Mouse (Mus musculus) layer of hippocampus, postnatal 10 days (tissue): ENCODE measurements around the gene Unc50. TPM values are rescaled to one million over a fixed set of nuclear protein-coding genes. Genes with fewer than 3 reads are reported as not detected.
A peak's percentile ranks its signal among the peaks of the same experiment; 100 is the strongest.

Experiments
- DNase-seq, 2 experiments: peaks; one replicate each; pipeline ENCODE4 v3.0.0; 2021; ENCODE audit warnings: low spot score in 2 of 2
- total RNA-seq, 2 experiments: library from RNA; stranded (reverse); gene quantifications; 2 replicates each; pipeline ENCODE4 v1.2.3; 2021

Unc50 gene
- total RNA-seq, 2 experiments from 2014 or later = 53.1 to 56.7 TPM

DNA sequence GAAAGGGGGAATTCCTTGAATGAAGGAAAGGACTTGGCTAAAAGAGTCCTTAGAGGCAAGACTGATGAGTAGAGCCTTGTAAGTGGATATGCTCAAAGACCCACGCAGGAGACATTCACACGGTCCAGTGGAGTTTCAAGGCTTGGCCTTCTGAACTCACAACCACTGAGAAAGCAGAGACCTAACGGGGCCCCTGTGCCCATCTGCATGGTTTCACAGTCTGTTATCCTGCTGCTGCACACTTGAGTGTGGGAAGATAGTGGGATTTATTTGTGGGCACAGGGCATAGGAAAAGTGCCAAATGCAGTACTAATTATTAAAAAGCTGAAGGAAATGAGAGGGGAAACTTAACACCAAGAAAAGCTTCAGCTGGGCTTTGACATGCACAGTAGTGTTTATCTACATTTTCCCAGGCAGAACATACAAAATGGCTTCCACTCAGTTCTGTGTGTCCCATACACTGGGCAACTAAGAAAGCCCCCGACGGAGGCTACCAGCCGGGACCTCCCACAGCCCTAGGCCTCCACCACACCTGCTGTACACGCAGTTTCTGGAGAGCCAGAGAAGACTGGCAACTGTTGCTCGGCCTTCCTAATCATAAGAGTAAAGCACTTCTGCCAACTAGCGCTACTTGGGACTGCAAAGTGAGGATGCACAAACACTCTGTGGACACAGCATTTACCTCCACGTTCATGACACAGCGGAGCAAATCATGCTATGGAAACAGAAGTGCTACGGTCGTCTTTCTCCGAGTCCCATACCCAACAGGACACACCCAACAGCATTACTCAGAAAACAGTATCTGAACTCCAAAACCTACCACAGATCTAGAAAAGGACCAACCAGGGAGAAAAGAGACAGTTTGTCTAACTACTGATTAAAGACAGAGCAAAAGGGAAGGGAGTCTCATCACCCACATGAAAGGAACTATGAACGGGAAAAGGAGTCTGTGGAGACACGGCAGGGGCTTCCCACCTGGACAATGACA is 13.2 kb downstream of the Unc50 start:
- DNase-seq = no peak

DNA sequence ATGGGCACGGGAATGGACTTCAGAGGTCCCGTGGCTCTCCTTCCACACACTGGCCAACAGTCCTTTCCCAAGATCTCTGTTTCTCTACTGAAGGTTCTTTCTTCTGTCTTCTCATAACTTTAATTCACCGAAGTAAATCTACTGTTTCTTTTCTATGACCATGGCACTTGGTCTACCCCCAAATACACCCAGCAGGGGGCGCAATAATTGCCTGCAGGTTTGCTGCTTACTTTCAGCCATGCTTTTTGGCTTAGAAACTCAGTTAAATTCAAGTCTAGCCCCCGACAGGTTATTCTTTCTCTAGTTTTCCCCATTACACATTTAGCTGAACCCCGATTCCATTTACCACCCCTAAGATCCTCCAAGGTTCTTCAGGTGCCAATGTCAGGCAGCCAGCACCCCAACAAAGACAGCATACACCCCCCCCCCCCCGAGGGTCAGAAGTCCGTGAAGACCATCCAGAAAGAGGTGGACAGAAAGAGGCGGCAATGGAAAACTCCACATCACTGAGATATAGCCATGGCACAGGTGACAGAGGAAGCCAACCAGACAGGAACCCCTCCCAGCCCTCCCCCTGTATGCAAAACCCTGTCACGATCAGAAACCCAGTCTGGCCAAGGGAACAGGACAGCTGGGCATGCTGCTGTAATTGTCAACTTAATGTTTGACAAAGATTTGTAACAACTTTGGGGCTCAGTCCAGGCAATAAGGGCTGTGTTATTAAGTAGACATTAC is 18.6 kb downstream of the Unc50 start:
- peak; percentile 51 to 58 for DNase-seq

DNA sequence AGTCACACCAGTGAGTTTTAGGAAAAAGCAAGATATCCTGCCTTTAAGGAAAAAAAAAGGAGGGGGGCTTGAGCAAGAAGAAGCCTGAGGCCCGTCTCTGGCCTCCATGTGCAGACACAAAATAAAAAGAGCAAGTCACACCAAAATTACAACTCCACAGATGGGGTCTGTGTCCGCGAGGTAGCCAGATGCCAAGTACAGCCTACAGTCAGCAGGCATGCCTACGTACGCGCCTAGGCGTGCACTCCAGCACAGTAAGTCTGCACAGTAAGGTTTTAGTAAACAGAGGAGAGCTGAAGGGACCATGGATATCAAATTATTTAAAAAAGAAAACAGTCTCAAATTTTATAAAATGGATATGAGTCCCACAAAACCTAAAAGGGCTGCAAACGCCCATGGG is 21.3 kb downstream of the Unc50 start:
- no peak for DNase-seq

DNA sequence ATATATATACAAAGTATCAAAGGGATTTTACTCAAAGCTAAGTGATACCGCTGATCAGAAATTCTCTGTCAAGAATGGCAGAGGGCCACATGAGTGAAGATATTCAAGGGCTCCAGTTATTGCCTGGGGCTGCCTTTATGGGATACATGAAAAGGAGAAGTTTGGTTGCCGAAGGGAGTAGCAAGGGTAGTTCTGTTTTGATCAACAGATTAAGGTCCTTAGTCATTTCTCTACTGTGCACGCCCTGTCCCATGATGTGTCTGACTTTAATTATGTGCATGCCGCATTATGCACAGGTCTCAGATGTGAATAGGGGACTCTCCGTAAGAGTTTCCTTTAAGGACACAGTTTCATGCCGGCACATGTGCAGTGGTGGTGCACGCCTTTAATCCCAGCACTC is 27.6 kb downstream of the Unc50 start:
- DNase-seq = no peak

DNA sequence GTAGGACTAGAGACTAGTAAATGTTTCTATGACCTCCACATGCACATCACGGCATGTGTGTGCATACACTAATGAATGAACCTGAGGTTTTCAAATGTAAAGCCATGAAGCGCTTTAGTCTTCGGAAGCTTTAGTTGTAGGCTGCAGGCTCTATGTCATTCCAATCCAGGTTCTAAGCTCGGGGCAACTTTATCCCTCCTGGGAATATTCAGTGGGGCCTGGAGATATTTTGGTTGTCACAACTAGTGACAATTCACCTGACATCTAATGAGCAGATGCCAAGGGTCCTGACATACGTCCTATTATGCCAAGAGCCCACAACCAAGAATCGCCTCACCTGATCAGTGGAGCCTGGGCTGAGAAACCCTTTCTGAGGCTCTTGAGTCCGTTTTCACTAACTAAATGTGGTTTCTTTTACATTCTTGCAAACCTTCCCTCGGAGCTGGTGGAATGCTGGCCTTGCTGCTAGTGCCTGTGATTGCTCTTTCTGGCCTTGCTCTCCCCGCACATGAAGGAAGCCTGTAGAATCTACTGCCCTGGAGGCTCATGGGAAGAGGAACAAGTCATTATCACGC is 35.0 kb downstream of the Unc50 start:
- no peak for DNase-seq

DNA sequence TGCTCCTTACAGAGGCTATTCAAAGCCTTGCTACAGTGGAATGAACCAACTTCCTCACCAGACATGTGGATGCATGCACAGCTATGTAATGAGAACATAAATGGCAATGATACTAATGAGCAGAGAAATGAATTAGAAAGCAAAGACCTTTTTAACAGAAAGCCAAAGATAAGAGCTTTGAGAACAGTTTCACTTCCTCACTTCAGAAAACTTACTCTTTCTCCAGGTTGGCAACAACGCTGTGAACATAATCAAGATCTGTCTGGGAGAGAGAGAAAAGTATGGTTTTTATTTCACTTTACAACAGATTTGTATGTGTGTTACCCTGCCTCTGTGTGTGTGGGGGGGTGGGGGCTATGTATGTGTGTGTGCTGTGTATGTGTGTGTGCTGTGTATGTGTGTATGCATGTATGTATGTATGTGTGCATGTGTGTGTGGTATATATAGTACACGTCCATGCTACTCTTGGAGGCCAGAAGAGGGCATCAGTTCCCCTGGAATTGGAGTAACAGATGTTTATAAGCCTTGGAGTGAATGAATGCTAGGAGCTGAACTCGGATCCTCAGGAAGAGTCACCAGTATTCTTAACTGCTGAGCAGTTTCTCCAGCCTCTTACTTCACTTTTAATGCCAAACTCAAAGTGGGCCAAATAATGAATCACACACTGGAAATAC is 36.5 kb downstream of the Unc50 start:
- DNase-seq = no peak

DNA sequence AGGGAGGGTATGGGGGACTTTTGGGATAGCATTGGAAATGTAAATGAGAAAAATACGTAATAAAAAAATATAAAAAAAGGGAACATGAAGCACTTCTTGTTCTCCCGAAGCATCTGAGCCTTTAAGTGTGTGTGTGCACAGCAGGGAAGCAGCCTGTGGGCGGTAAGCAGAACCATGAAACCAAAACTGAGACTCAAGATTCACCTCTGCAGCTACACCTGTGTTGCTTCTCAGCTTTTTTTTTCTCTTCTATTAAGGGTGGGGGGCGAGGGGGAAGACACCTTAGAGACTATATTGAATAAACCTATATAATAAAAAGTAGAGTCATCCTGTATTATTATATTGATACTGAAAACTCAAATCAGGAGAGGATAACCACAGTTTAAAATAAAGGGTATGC is 37.9 kb downstream of the Unc50 start:
- DNase-seq = no peak

DNA sequence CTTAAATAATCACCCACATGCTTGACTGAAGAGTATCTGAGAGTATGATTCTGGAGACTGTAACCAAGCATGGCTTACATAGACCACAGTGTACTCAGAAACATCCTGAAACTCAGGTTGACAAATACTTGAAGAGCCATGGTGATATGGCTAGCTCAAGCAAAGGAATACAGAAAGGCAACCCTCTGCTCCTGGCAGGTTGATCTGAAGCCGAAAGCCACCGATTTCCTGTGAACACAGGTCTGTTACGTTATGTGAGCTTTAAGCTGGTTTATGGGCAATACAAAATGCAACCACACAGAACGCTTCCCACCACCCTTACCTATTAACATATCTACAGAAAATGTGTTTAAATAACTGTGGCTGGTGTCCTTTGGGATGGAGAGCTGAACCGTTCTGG is 39.1 kb downstream of the Unc50 start:
- no peak for DNase-seq

DNA sequence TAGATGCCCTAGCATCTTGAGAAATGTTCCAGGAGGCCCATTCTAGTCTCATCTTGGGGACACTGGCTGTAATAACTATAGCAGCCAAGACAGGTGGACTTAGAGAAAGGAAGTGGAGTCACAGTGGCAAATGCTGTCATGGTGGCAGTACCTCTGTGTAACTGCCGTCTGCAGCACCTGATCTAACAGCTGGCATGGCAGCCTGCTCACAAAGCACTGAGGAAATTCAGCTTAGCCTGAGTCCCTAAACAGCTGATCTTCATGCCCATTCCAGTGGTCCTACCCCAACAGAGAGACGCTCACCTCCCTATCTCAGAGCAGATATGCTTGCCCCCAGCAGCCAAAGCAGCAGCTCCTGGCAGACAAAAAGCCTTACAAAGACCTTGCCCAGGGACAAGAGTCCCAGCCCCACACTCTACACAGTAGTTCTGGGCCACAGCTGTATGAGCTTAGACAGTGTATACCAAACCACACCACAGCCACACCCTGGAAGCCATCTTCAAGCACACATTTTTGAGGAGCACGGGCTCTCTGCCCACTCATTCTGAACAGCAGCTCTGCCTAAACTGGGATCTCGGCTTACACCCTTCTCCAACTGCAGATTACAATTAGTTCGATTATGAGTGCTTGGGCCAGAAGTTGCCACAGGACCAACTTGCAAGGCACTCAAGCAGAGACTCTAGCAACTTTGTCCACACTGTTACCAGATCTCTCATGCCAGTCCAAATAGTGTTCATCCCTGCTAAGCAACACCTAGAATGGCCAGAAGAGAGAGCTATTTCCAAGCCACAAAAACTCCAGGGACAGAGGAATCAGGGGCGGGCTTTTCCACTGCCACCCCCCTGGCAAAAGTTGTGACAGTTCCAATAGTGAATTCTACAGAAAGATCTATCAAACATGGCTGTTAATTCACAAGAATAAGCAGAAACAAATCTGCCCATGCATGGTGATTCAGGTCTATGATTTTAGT is 41.5 kb downstream of the Unc50 start:
- DNase-seq = no peak

DNA sequence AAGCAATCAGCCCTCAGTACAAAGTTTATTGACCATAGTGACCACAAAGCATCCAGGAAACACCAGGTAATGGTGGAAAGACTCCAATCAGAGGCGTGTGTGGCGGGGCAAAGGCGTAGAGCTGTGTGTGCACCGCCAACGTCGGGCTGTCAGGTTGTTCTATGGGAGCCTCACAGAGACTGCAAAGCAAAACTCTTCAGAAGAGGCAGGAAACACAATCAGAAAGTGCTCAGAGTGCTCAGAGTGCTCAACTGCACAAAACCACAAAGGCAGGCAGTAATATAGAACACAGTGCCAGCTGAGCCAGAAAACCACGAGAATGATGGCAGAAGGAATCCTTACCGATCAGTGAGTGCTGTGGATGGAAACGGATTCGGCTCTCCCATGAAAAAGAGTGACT is 43.3 kb downstream of the Unc50 start:
- DNase-seq = no peak

DNA sequence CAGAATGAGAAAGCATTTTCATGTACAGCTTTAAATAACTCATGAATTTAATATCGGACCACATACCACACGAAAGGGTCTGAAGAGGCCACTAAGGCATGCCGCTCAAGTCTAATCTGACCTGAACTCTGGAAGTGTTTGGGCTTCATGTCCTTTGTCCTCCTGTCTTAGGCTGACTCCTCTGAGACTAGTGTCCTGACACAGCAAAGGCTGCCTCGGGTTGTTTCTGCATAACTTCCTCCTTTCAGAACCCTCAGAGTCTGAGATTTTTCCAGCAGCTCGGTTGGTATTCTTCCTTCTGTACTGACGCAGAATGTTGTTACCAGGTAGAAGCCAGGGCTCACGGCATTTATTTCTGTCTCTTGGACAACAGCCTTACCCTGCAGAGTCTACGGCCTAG is 44.1 kb downstream of the Unc50 start:
- no peak for DNase-seq

DNA sequence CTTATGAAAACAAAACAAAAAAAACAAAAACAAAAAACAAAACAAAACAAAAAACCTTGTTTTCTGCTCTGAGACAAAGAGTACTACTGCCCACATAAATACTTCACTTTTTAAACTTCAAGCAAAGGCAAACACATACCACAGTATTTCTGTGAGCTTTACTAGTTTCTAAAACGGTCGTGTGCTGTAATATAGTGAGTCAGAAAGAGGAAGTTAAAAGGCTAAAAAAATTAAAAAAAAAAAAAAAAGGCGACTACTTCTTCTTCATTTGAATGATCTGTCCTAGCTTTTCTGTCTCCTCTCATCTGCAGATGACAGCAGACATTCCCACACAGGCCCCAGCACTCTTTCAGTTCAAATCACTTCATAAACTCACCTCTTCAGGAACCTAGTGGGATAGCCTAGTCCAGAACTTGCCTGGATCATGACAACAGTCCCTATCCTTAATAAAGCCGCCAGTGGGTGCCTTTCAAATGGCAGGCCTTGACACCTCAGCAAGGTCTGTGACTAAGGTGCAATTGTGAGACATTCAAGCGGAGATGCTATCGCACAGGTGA is 44.8 kb downstream of the Unc50 start:
- DNase-seq = no peak

DNA sequence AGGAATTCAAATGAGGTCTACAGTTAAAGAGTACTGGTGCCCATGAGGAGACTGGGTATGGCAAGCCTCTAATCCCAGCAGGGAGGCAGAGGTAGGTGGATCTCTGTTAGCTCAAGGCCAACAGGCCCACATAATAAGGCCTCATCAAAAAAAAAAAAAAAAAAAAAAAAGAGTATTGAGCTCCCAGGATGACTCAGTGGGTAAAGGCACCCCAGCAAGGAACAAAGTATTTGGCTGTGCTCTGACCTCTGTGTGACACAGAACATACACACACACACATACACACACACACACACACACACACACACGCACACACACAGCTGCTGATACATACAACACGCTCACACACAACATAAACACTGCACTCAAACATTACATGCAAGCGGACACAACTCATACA is 45.4 kb downstream of the Unc50 start:
- DNase-seq = no peak

DNA sequence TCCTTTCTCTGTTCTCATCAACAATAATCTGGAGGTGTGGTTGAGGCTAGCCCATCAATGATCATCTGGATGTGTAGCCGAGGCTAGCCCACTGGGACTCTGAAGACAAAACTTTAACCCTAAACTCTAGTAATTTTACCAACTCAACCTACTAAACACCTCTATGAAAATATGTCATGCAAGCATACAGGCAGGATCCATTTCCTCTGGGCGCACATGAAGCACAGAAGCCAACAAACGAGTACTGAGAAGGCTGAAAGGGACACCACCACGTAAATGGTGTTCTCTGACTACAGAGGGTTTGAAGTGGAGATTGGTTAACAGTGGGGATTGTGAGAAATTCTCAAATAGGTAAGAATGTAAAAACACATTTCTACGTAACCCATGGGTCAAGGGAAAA is 47.3 kb downstream of the Unc50 start:
- DNase-seq = no peak

DNA sequence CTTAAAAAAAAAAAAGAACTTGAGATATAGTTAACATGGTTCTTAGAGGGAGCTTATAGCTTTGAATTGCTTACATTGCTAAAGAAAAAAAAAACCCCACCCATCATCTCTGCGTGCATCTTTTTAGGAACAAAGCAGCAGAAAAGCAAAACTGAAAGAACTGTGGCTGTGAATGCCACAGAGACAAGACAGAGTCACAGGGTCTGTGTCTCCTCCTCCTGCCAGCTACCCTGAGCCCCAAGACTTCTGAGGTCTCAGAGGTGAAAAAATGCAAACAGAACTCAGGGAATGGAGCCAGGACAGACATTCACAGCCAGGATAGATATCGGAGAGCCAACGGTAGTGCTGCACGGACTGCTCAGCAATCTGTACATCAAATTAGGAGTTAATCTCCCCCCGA is 48.0 kb downstream of the Unc50 start:
- DNase-seq = no peak

DNA sequence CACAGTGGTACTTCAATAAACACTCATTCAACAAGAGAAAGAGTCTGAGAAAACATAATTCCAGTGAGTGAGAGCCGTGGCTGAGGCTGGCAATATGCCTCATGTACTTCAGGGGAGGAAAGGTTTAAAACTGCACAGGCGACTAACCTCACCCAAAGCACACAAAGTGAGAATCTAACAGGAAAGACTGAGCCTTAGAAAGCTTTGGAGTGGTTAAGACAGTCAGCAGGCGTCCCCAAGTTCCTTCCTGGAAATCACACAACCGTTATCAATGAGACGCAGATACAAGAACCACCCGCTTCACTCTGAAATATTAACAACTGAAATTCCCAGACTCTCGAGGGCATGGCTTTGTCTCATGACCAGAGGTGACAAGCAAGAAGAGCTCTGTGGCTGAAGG is 48.5 kb downstream of the Unc50 start:
- no peak for DNase-seq

DNA sequence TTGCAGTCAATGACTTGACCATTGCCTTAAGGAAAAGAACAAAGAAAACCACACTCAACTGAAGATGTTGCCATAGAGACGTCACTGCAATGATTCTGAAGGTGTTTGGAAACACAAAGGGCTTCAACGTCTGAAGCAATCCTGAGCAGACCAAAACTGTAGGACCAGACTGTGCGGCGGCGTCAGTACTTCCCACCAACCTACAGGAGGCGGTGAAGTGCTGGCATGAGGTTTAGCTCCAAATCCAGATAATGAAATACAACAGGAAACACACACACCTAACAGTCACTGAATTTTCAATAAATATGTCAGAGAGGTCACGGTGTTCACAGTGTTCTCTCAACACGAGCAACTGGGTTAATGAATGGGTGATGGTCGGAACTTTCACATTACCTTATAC is 49.1 kb downstream of the Unc50 start:
- peak; percentile 24 to 35 for DNase-seq

DNA sequence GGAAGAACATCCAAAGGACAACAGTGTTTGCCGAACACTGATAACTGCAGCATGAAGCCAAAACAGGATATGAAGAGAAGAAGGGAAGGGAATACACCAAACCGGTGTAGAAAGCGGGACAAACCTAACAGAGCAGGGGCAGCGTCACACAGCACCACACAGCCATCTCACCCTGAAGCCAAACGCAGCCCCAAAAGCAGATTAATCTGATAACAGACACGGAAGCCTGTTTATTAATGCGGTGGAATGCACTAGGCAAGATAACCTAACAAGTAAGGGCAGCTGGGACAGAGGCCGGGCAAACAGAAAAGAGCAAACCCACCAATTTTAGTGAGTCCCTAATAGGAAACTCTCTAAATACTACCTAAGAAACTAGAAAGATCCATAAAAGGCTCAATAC is 49.8 kb downstream of the Unc50 start:
- no peak for DNase-seq

DNA sequence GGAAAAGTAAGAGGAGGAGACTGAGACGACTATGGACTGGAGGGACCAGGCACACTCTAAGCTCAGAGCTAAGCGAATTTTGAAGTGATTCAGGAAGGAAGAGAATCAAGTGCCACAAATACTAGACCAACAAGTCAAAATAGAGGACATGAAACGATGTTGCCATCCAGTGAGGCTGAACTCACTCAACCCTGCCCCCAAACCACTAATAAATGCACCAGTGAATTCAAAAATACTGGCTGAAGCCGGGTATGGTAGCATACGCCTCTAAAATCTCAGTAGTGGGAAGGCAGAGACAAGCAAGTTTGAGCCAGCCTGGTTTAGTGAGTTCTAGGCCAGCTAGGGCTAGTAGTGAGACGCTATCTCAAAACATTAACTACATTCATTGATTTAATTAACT is 50.8 kb downstream of the Unc50 start:
- DNase-seq = no peak

DNA sequence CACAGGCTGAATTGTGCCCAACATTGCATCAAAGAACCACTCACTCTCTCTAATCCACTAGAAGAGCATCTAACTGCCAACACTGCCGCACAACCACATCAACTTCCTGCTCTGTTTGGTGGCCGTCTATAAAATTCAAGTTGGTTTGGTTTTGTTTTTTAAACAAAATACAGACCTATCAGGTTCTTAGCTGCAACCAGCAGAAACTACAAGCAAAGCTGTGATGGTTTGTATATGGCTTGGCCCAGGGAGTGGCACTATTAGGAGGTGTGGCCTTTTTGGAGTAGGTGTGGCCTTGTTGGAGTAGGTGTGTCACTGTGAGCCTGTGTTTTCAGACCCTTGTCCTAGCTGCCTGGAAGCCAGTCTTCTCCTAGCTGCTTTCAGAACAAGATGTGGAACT is 51.4 kb downstream of the Unc50 start:
- DNase-seq = no peak
